Mouse (Mus musculus): ENCODE results near the gene Mars.

DNA sequence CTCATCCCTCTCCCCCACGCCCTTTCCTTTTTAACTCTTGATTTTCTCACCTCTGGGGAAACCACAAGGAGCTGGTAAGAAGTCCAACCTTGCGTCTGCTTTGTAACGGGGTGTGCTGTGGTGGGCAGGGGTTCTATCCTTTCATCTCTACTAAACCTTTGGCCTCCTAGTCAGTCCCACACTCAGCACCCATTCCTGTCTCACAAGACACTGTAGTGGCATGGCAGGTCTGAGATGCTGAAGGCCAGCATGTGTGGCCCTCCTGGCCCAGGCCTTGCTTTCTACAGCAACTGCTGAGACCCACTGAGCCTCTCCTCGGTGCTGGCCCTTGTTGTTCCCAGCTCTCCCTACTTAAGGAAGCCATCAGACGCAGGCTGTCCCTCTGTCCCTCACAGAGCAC lies 39.2 kb downstream of the Mars start:
- TF ChIP-seq POLR2A (IDR thresholded peaks at IDR 0.05; ENCODE audit: low read depth, low read length) (no peak), CTCF (IDR thresholded peaks at IDR 0.05; ENCODE audit: borderline replicate concordance, insufficient read depth, low read length) (no peak)
